Mouse (Mus musculus) olfactory bulb, adult 2 months (tissue): ENCODE data around the gene Cdc14a.

Source experiments
- CTCF ChIP-seq: fragments of 200-500 bp; IDR thresholded peaks from 2 replicates; pipeline ENCODE4 v1.5.1; 2012; ENCODE audit warnings: low read depth, mild to moderate bottlenecking, low read length, moderate library complexity; ENCODE audit not compliant: insufficient read depth
- POLR2A ChIP-seq: fragments of 200-500 bp; IDR thresholded peaks from 2 replicates; pipeline ENCODE4 v1.6.1; 2012; ENCODE audit warnings: mild to moderate bottlenecking, low read depth, low read length, moderate library complexity; ENCODE audit not compliant: insufficient read depth

- TF ChIP-seq CTCF: no peak
- no peak for TF ChIP-seq POLR2A
Observed at GRCm38 (mm10) chr3:116397976-116398375, 25.9 kb downstream of the Cdc14a start.
